Mouse (Mus musculus) skeletal muscle tissue, adult 2 months (tissue): Measurements from ENCODE around the gene Gm28374.
"Not testable (repeated sequence)": the region's sequence is repeated elsewhere in the genome, so short reads cannot be mapped to it uniquely, and the experiment has no call there.

ENCODE experiments used
- DNase-seq: peaks from one replicate; pipeline ENCODE4 v3.0.0-alpha.2; 2012; ENCODE audit warnings: low read depth, low spot score

Gm28374 gene

GRCm38 (mm10) chr19:6057313-6058096 lies 24.6 kb downstream of the Gm28374 start, which contains the start of the genes Mrpl49 and Fau:
Gene Mrpl49, minus strand, starts transcription at chr19:6057785.
Gene Fau, plus strand, starts transcription at chr19:6057844.
- peak; percentile 99 for DNase-seq

GRCm38 (mm10) chr19:6056696-6057095 lies 25.4 kb downstream of the Gm28374 start:
- no peak for DNase-seq

- no peak for DNase-seq
These were observed 27.8 kb downstream of the Gm28374 start for GRCm38 (mm10) chr19:6054296-6054695.

- DNase-seq: no peak
These were observed 29.5 kb downstream of the Gm28374 start for GRCm38 (mm10) chr19:6052516-6052915.

- DNase-seq: no peak
These were observed 33.2 kb downstream of the Gm28374 start for GRCm38 (mm10) chr19:6048681-6049410.

GRCm38 (mm10) chr19:6047899-6048166 lies 34.2 kb downstream of the Gm28374 start:
- DNase-seq: no peak

GRCm38 (mm10) chr19:6047154-6047898 lies 34.7 kb downstream of the Gm28374 start:
- DNase-seq: no peak

- peak; percentile 90 for DNase-seq
These were observed 35.5 kb downstream of the Gm28374 start, which contains the start of gene Syvn1 for GRCm38 (mm10) chr19:6046294-6047153. Gene Syvn1, plus strand, starts transcription at chr19:6046576.

GRCm38 (mm10) chr19:6045366-6046293 lies 36.4 kb downstream of the Gm28374 start:
- no peak for DNase-seq

- DNase-seq: not testable (repeated sequence)
These were observed 38.0 kb downstream of the Gm28374 start for GRCm38 (mm10) chr19:6044102-6044501.

- no peak for DNase-seq
These were observed 39.8 kb downstream of the Gm28374 start for GRCm38 (mm10) chr19:6042293-6042692.

- DNase-seq: no peak
These were observed 42.1 kb downstream of the Gm28374 start for GRCm38 (mm10) chr19:6040002-6040401.

- no peak for DNase-seq
These were observed 43.7 kb downstream of the Gm28374 start for GRCm38 (mm10) chr19:6038326-6038725.

- DNase-seq: no peak
These were observed 44.4 kb downstream of the Gm28374 start for GRCm38 (mm10) chr19:6037695-6038094.

GRCm38 (mm10) chr19:6035966-6036585 lies 46.0 kb downstream of the Gm28374 start:
- no peak for DNase-seq

- DNase-seq: no peak
These were observed 51.4 kb downstream of the Gm28374 start for GRCm38 (mm10) chr19:6030520-6031280.

GRCm38 (mm10) chr19:6029426-6029825 lies 52.6 kb downstream of the Gm28374 start:
- DNase-seq: no peak

- no peak for DNase-seq
These were observed 53.1 kb downstream of the Gm28374 start for GRCm38 (mm10) chr19:6028991-6029390.
